Mouse (Mus musculus): Measurements from ENCODE around the gene Ablim2.

Ablim2 gene

GRCm38 (mm10) chr5:35884689-35885088, 127.0 kb downstream of the Ablim2 start:
- no peak for DNase-seq (ENCODE audit: low spot score)

- no peak for DNase-seq (ENCODE audit: low spot score)
Observed at GRCm38 (mm10) chr5:35888959-35889358, 131.3 kb downstream of the Ablim2 start.

- no peak for DNase-seq (ENCODE audit: low spot score)
Observed at GRCm38 (mm10) chr5:35889641-35890040, 132.0 kb downstream of the Ablim2 start.

GRCm38 (mm10) chr5:35890985-35891730, 133.5 kb downstream of the Ablim2 start:
- no peak for DNase-seq (ENCODE audit: low spot score)

GRCm38 (mm10) chr5:35892363-35892762, 134.7 kb downstream of the Ablim2 start:
- no peak for DNase-seq (ENCODE audit: low spot score)

GRCm38 (mm10) chr5:35893093-35893804, 135.6 kb downstream of the Ablim2 start, which contains the start of gene Afap1:
TSS of gene Afap1 (plus strand) at chr5:35893319.
- peak; percentile 99 for DNase-seq (ENCODE audit: low spot score)

GRCm38 (mm10) chr5:35893805-35894260, 136.2 kb downstream of the Ablim2 start:
- no peak for DNase-seq (ENCODE audit: low spot score)

- DNase-seq (ENCODE audit: low spot score) = no peak
Observed at GRCm38 (mm10) chr5:35894295-35895047, 136.8 kb downstream of the Ablim2 start.

GRCm38 (mm10) chr5:35895926-35896325, 138.2 kb downstream of the Ablim2 start:
- no peak for DNase-seq (ENCODE audit: low spot score)

GRCm38 (mm10) chr5:35896556-35896955, 138.9 kb downstream of the Ablim2 start:
- DNase-seq (ENCODE audit: low spot score) = no peak

GRCm38 (mm10) chr5:35897147-35897546, 139.5 kb downstream of the Ablim2 start:
- no peak for DNase-seq (ENCODE audit: low spot score)

- DNase-seq (ENCODE audit: low spot score) = no peak
Observed at GRCm38 (mm10) chr5:35898114-35898513, 140.4 kb downstream of the Ablim2 start.

- DNase-seq (ENCODE audit: low spot score) = no peak
Observed at GRCm38 (mm10) chr5:35898994-35899393, 141.3 kb downstream of the Ablim2 start.

- DNase-seq (ENCODE audit: low spot score) = peak; percentile 75
Observed at GRCm38 (mm10) chr5:35900401-35901225, 142.9 kb downstream of the Ablim2 start.

- DNase-seq (ENCODE audit: low spot score) = peak; percentile 87
Observed at GRCm38 (mm10) chr5:35901226-35901809, 143.6 kb downstream of the Ablim2 start.

GRCm38 (mm10) chr5:35903456-35903855, 145.8 kb downstream of the Ablim2 start:
- DNase-seq (ENCODE audit: low spot score) = no peak

- DNase-seq (ENCODE audit: low spot score) = no peak
Observed at GRCm38 (mm10) chr5:35905283-35905682, 147.6 kb downstream of the Ablim2 start.

GRCm38 (mm10) chr5:35907090-35907489, 149.4 kb downstream of the Ablim2 start:
- DNase-seq (ENCODE audit: low spot score) = no peak

GRCm38 (mm10) chr5:35907633-35908426, 150.2 kb downstream of the Ablim2 start:
- no peak for DNase-seq (ENCODE audit: low spot score)

Data from yolk sac, embryonic 10.5 days (tissue).